Mouse (Mus musculus) large intestine, adult 2 months (tissue): ENCODE measurements around the gene Herc2. TPM values are rescaled to one million over a fixed set of nuclear protein-coding genes. Genes with fewer than 3 reads are reported as not detected.
"Not testable (repeated sequence)": the region's sequence is repeated elsewhere in the genome, so short reads cannot be mapped to it uniquely, and the experiment has no call there.

Experiments used
- DNase-seq: peaks from one replicate; pipeline ENCODE4 v3.0.0-alpha.2; 2012; ENCODE audit warnings: low read depth, low spot score
- WGBS: fragments of 180-500 bp; shearing (Covaris S2); methylation state at CpG from one replicate; pipeline ENCODE4 v1.1.7; 2018; 5-methylcytosine and 5-hydroxymethylcytosine counted together
- polyA plus RNA-seq: library from polyadenylated mRNA; depleted of rRNA; stranded (reverse); fragments of >200 nt; gene quantifications from 2 replicates; pipeline ENCODE4 v1.2.3, GENCODE M21; 2012; rRNA removed

Gene Herc2
- 12.4 and 19.8 TPM in 2 replicates for polyA plus RNA-seq

GRCm38 (mm10) chr7:56049831-56050321, at the start of gene Herc2:
TSS of gene Herc2 (plus strand) at chr7:56050196.
- WGBS: under 1% methylated on average over 47 of the region's 47 CpGs

GRCm38 (mm10) chr7:56010318-56011017, 39.5 kb upstream of the Herc2 start:
- 58% methylated on average over 4 of the region's 4 CpGs for WGBS
- no peak for DNase-seq

More at GRCm38 (mm10) chr7:56049831-56050321, at the start of gene Herc2:
- DNase-seq: peak; percentile 93

- no peak for DNase-seq
Measured at GRCm38 (mm10) chr7:56011018-56011333, 39.0 kb upstream of the Herc2 start.

DNA sequence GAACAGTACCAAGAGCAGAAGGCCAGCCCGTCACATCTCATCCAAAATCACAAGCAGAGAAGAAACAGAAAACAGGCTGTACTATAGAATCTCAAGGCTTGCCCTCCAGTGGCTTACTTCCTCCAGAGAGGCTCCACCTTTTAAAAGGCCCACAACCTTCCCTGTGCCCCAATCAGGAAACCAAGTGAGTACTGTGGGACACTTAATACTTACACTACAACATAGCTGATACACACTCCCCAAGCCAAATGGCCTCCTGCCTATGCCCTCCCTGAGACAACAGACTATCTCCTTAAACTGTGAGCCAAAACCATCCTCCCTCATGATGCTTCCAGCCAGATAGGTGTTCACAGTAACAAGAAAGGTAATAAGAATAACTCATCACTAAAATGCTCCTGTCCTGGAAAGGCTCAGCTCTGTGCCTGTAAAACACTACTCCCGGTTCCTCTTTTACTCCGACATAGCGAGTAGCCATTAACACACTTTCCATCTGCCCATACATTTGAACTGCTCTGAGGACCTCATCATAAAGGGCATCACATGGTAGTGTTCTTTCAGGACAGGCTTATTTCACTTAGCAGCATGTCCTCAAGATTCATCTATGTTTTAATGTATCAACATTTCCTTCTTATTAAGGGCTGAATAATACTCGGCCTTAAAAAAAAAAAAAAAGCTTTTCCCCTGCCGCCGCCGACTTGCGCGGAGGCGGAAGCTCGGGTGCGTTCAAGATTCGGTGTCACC, 36.6 kb upstream of the Herc2 start:
- DNase-seq: no peak
- 96% methylated on average over 14 of the region's 14 CpGs for WGBS

GRCm38 (mm10) chr7:56014002-56014702, 35.8 kb upstream of the Herc2 start:
- 84% methylated on average over 9 of the region's 18 CpGs for WGBS
- not testable (repeated sequence) for DNase-seq

DNA sequence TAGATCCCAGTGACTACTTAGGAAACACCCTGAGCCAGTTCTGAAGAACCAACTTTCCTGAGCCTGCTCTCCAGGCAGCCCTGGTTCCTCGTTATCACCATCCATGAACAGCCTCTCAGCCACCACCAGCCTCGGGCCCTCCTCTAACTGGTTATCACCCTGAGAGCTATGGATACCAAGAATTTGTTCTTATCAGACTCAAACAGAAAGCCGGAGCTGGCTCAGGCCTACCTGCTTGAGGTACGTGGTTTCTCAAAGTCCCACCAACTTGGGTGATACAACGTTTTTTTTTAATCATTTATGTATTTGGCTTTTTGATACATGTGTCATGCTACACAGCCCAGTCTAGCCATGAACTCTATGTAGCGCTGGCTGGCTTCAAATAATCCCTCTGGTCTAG, 34.8 kb upstream of the Herc2 start:
- WGBS: 84% methylated on average over 6 of the region's 6 CpGs
- no peak for DNase-seq

- 92% methylated on average over 7 of the region's 7 CpGs for WGBS
- DNase-seq: no peak
Measured at GRCm38 (mm10) chr7:56015837-56016236, 34.2 kb upstream of the Herc2 start.

- DNase-seq: no peak
- WGBS: 69% methylated on average over 3 of the region's 3 CpGs
Measured at GRCm38 (mm10) chr7:56017761-56018160, 32.2 kb upstream of the Herc2 start.

DNA sequence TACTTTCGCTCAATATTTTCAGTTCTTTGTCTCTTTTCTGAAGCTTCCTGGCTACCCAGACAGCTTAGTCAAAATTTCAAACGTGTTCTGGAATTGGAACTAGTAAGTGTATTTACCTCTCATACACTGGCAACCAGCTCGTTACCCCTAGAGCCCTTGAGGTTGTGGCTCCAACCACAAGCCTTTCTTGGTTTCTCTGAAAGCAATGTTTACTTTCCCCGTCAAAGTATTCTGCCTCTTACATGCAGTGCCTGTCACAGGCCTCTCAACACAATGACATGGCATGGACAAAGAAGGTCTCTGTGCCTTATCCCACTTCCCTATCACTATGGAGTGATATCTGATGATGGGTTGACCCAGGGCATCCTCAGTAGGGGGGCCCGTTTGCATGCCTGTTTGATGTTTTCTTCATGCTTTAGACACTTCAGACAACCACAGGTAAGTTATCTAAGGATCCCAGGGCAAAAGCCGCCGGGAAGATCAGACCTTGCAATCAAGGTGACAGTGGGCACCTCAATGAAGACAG, 31.5 kb upstream of the Herc2 start:
- DNase-seq: no peak

GRCm38 (mm10) chr7:56018972-56019929, 30.7 kb upstream of the Herc2 start:
- DNase-seq: peak; percentile 25

More for the DNA sequence above, 31.5 kb upstream of the Herc2 start:
- 41% methylated on average over 7 of the region's 7 CpGs for WGBS

GRCm38 (mm10) chr7:56019930-56020253, 30.1 kb upstream of the Herc2 start, which contains the start of gene Nipa1:
TSS of gene Nipa1 (minus strand) at chr7:56019954.
- DNase-seq: no peak
- WGBS: 22% methylated on average over 3 of the region's 3 CpGs

More at GRCm38 (mm10) chr7:56018972-56019929, 30.7 kb upstream of the Herc2 start:
- 1% methylated on average over 70 of the region's 71 CpGs for WGBS

- DNase-seq: no peak
- 85% methylated on average over 3 of the region's 3 CpGs for WGBS
Measured at GRCm38 (mm10) chr7:56023586-56023985, 26.4 kb upstream of the Herc2 start.

- peak; percentile 51 for DNase-seq
- 15% methylated on average over 5 of the region's 5 CpGs for WGBS
Measured at GRCm38 (mm10) chr7:56042353-56042752, 7.6 kb upstream of the Herc2 start.

DNA sequence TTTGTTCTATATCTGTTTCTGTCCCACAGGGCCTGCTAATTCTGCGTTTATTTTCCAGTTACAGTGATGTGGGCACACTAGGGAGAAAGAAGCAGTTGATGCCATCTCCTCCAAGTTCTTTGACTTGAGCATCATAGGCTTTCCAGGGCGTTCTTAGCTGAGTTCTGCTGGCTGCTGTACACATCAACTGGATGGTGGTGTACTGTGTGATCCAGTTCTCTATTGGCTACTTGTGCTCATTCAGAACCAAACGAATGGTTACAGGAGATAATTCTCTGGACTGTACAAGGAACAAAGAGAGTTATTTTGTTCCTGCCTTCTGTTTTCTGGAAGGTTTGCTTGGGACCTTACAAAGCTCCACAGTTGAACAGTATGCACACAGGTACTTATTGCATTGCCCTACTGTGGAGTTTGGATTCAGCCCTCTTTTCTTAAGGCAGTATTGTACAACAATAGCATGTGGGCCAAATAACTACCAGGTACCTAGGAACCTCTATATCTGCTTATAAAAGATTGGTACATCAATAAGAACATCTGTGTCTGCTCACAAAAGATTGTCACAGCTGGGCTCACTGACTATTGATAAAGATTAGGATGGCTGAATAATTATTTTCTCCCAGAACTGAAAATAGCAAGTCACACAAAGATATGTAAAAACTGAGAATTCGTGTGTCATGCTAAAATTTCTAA, 6.3 kb upstream of the Herc2 start:
- WGBS: 59% methylated on average over 4 of the region's 4 CpGs

GRCm38 (mm10) chr7:56044267-56044629, 5.7 kb upstream of the Herc2 start:
- no peak for DNase-seq
- WGBS: 81% methylated on average over 3 of the region's 3 CpGs

More for the DNA sequence above, 6.3 kb upstream of the Herc2 start:
- DNase-seq: no peak

DNA sequence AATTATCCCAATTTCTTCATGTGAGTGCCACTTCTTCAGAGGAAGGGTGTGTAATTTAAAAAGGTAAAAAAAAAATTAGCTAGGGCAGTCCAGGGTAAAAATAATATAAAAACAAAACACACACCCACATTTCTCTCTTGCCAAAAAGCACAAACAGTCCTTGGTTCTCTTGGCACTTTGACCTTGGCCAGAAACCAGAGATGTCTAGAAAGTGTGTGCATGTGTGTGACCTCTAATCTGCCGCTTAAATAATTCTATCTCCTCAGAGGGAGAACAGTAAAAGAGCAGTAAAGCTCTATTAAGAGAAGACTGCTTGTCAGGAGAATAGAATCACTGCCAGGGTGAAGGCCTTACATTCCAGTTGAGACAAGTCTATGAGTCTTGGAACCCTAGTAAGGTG, 2.8 kb upstream of the Herc2 start:
- no peak for DNase-seq
- 73% methylated on average over 1 of the region's 1 CpGs for WGBS

- no peak for DNase-seq
- under 1% methylated on average over 18 of the region's 18 CpGs for WGBS
Measured at GRCm38 (mm10) chr7:56050487-56050911, 503 bp downstream of the Herc2 start.

GRCm38 (mm10) chr7:56052996-56053395, 3.0 kb downstream of the Herc2 start:
- DNase-seq: no peak

GRCm38 (mm10) chr7:56055338-56055737, 5.3 kb downstream of the Herc2 start:
- no peak for DNase-seq
- 92% methylated on average over 3 of the region's 3 CpGs for WGBS
